Mouse (Mus musculus) CD8-positive naive resting alpha-beta T cell, adult 2 months (primary cell): ENCODE data around the gene Msx1.

Experiments
- DNase-seq, 2 experiments: peaks; one replicate each; pipeline ENCODE4 v3.0.0; 2022; ENCODE audit warnings: low read depth in 2 of 2, low spot score in 2 of 2

The Msx1 gene

GRCm38 (mm10) chr5:37826706-37827625, 2.6 kb upstream of the Msx1 start:
- no peak for DNase-seq

GRCm38 (mm10) chr5:37825611-37826445, 1.4 kb upstream of the Msx1 start:
- DNase-seq = no peak

- DNase-seq = no peak
Measured at GRCm38 (mm10) chr5:37825111-37825600, 773 bp upstream of the Msx1 start.

- DNase-seq = no peak
Measured at GRCm38 (mm10) chr5:37823721-37824460, 492 bp downstream of the Msx1 start.

- DNase-seq = no peak
Measured at GRCm38 (mm10) chr5:37822791-37823720, 1.3 kb downstream of the Msx1 start.

GRCm38 (mm10) chr5:37822116-37822707, 2.2 kb downstream of the Msx1 start:
- DNase-seq = no peak

GRCm38 (mm10) chr5:37821111-37821601, 3.2 kb downstream of the Msx1 start:
- DNase-seq = no peak

- no peak for DNase-seq
Measured at GRCm38 (mm10) chr5:37820689-37821088, 3.7 kb downstream of the Msx1 start.

GRCm38 (mm10) chr5:37819971-37820370, 4.4 kb downstream of the Msx1 start:
- DNase-seq = no peak

- no peak for DNase-seq
Measured at GRCm38 (mm10) chr5:37819541-37819940, 4.8 kb downstream of the Msx1 start.

GRCm38 (mm10) chr5:37818533-37819215, 5.7 kb downstream of the Msx1 start:
- no peak for DNase-seq

GRCm38 (mm10) chr5:37817658-37818532, 6.5 kb downstream of the Msx1 start:
- DNase-seq = no peak

- DNase-seq = no peak
Measured at GRCm38 (mm10) chr5:37816907-37817657, 7.3 kb downstream of the Msx1 start.

GRCm38 (mm10) chr5:37815909-37816308, 8.5 kb downstream of the Msx1 start:
- DNase-seq = no peak

GRCm38 (mm10) chr5:37814169-37814568, 10.2 kb downstream of the Msx1 start:
- no peak for DNase-seq

- no peak for DNase-seq
Measured at GRCm38 (mm10) chr5:37805291-37805690, 19.1 kb downstream of the Msx1 start.

- DNase-seq = no peak
Measured at GRCm38 (mm10) chr5:37804512-37805118, 19.8 kb downstream of the Msx1 start.
